Mouse (Mus musculus) liver, embryonic 15.5 days (tissue): ENCODE measurements around the gene Gltp. TPM values are rescaled to one million over a fixed set of nuclear protein-coding genes. Genes with fewer than 3 reads are reported as not detected.
A peak's percentile ranks its signal among the peaks of the same experiment; 100 is the strongest.

ENCODE experiments used
- ATAC-seq: fragments of 200-750 bp; cut with Nextera tagmentation; 2 replicates; pipeline ENCODE4 v1.8.0; 2017; ENCODE audit warnings: moderate number of reproducible peaks, mild to moderate bottlenecking, moderate library complexity; ENCODE audit not compliant: insufficient read depth
- H3K27ac ChIP-seq: fragments of 300-500 bp; sonication (generic); replicated peaks from 2 replicates; pipeline ENCODE4 v1.5.1; 2015; ENCODE audit warnings: mild to moderate bottlenecking, inconsistent platforms
- H3K27me3 ChIP-seq: fragments of 300-500 bp; sonication (generic); 2 replicates; pipeline ENCODE4 v1.6.1; 2015; ENCODE audit warnings: mild to moderate bottlenecking, inconsistent platforms
- H3K36me3 ChIP-seq: fragments of 300-500 bp; sonication (generic); replicated peaks from 2 replicates; pipeline ENCODE4 v1.6.1; 2015; ENCODE audit warnings: moderate library complexity, mild to moderate bottlenecking, inconsistent platforms
- H3K4me1 ChIP-seq: fragments of 300-500 bp; sonication (generic); replicated peaks from 2 replicates; pipeline ENCODE4 v1.6.1; 2015; ENCODE audit warnings: inconsistent platforms
- H3K4me2 ChIP-seq: fragments of 300-500 bp; sonication (generic); 2 replicates; pipeline ENCODE4 v1.6.1; 2015; ENCODE audit warnings: moderate library complexity, mild to moderate bottlenecking, inconsistent platforms
- H3K4me3 ChIP-seq: fragments of 300-500 bp; sonication (generic); replicated peaks from 2 replicates; pipeline ENCODE4 v1.5.1; 2015; ENCODE audit warnings: mild to moderate bottlenecking, inconsistent platforms
- H3K9ac ChIP-seq: fragments of 300-500 bp; sonication (generic); 2 replicates; pipeline ENCODE4 v1.6.1; 2015; ENCODE audit warnings: moderate library complexity, mild to moderate bottlenecking, inconsistent platforms
- H3K9me3 ChIP-seq: fragments of 300-500 bp; sonication (generic); replicated peaks from 2 replicates; pipeline ENCODE4 v1.6.1; 2016; ENCODE audit warnings: inconsistent platforms
- WGBS: fragments of 180-500 bp; shearing (Covaris S2); methylation state at CpG from one replicate; pipeline ENCODE4 v1.1.7; 2015; ENCODE audit warnings: mixed read lengths; ENCODE audit not compliant: insufficient replicate concordance; 5-methylcytosine and 5-hydroxymethylcytosine counted together
- polyA plus RNA-seq: library from polyadenylated mRNA; unstranded; fragments of >200 nt; fragmentation: Nextera tagmentation; extraction: Ambion mirVana; gene quantifications from 2 replicates; pipeline ENCODE4 v1.2.1, GENCODE M21; 2015

Gene Gltp
- polyA plus RNA-seq, 1 experiment from 2014 or later: 36.2 TPM

DNA sequence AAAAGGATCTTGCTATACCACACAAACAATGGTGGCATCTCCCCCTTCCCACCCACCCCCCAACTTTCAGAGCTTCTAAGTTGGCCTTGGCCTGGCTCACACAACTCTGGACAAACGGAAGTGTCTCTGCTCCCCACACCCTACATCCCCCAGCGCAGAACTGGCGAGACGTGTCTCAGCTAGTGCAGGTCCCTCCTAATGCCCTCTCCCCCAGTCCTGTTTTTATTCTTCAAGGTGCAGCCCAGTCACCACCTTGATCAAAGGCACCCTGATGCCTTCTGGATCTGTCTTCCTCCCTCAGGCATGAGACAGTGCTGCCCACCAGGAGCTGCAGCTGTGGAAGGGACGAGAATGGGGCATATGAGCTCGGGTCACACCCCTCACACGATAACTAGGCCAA, 34.5 kb downstream of the Gltp start:
- Histone ChIP-seq H3K36me3 (no peaks in the 10 kb centered on the region), H3K9me3 (no peaks in the 10 kb centered on the region), H3K27ac (no peak overlapping the region), H3K9ac (no peak overlapping the region), H3K4me2 (no peak overlapping the region), H3K27me3 (peaks cover 65% of the 10 kb centered on the region), H3K4me3 (no peak overlapping the region), H3K4me1 (0 out of 2 replicates have a peak, but pooled peaks cover 5% of the 10 kb centered on the region)
- WGBS: 63% methylated on average over 7 of the region's 7 CpGs
- no peak for ATAC-seq

DNA sequence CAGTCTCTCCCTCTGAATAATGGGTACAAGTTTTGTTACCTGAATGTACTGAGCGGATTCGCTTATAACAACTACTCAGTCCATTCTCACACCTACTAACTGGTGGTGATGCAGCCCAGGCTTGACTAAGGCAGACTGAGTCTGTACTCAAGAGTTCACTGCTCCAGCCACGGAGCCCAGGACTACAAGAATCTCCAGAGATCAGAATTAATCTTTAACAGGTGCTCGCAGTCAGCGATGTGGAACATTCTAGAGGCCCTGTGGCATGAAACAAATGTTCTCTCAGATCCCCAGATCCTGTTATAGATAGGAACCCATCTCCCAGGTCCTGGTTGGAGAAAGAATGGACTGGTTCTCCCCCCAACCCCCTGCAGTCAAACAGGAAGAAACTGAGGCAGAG, 35.1 kb downstream of the Gltp start:
- Histone ChIP-seq H3K27ac (no peak overlapping the region), H3K4me3 (no peak overlapping the region), H3K36me3 (no peaks in the 10 kb centered on the region), H3K4me1 (0 out of 2 replicates have a peak, but pooled peaks cover 5% of the 10 kb centered on the region), H3K27me3 (peaks cover 68% of the 10 kb centered on the region), H3K9ac (no peak overlapping the region), H3K9me3 (no peaks in the 10 kb centered on the region), H3K4me2 (no peak overlapping the region)
- WGBS: 73% methylated on average over 5 of the region's 5 CpGs
- no peak for ATAC-seq

DNA sequence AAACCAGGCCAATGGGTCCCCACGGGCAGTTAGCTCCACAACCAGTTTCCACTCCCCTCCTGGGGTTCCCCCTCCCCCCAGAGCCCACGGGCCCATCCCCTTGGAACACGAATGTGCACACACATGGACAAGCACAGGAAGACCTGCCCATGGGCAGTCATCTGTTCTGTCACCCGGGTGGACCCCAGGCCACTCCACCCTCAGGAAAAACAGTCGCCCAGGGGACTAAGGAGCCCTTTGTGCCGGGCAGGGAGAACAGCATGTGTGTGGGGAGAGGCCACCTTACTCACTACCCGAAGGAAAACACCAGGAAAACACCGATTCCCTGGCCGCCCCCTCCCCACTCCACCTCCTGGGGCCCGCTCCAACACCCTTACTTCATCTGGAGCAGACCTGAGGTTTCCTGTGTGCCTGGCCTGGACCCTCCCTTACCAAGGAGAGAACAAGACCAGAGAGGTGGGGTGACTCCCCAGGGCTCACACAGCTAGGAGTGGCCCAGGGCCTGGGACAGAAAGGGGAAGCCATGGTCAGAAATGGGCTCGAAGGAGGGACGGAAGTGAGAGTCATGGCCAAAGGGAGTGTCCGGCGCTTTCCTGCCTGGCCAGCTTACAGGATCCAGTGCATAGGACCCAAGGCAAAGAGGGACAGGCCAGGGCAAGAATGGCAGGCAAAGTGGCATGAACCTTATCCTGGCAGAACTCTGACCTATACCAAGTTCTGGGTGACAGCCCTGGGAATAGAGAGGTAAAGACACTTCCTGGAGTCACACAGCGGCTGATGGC, 36.9 kb downstream of the Gltp start:
- no peaks in the 10 kb centered on the region for H3K9me3 ChIP-seq
- peaks cover 16% of the 10 kb centered on the region for H3K4me1 ChIP-seq
- ATAC-seq: no peak
- H3K27ac ChIP-seq: no peak overlapping the region
- H3K4me2 ChIP-seq: no peak overlapping the region
- no peaks in the 10 kb centered on the region for H3K36me3 ChIP-seq
- no peak overlapping the region for H3K9ac ChIP-seq
- H3K4me3 ChIP-seq: no peak overlapping the region
- peaks cover 64% of the 10 kb centered on the region for H3K27me3 ChIP-seq
- 49% methylated on average over 15 of the region's 15 CpGs for WGBS

DNA sequence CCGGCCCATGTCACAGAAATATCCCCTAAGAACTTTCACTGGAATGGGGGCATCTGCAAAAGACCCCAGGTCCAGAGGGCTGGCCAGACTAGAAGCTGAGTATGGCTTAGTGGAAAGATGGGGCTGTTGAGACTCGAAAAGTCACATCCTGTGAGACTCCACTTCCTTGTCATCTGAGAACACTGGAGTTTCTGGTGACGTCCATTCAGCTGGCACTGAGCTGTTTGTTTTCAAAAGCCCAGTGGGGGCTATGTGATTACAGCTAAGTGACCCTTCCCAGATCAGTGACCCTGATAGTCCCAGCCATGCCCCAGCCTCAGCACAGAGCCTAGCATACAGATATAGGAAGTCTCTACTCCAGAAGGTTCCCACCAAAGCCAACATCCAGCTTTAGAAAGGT, 39.3 kb downstream of the Gltp start:
- H3K4me2 ChIP-seq: no peak overlapping the region
- no peak for ATAC-seq
- H3K27ac ChIP-seq: no peak overlapping the region
- H3K9me3 ChIP-seq: no peaks in the 10 kb centered on the region
- H3K9ac ChIP-seq: no peak overlapping the region
- no peaks in the 10 kb centered on the region for H3K36me3 ChIP-seq
- H3K4me3 ChIP-seq: no peak overlapping the region
- WGBS: 28% methylated on average over 3 of the region's 3 CpGs
- peaks cover 26% of the 10 kb centered on the region for H3K4me1 ChIP-seq
- H3K27me3 ChIP-seq: peaks cover 48% of the 10 kb centered on the region

DNA sequence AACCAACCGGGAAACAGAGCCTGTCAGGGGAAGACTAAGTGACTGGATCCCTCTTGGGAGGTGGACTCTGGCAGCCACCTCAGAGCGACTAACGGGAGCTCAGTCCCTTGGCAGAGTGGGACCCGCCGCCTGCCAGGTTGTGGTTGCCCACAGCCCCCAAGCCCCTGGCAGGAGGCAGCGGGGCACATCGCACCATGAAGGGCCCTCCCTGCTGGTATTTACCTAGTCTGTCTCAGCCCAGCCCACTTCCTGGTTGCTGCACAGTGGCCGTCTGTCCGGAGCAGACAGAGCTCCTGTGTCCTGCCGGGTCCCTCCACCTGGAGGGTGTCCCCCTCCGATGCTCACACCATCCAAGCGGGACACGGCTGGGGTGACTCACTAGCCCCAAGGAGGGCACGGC, 39.8 kb downstream of the Gltp start:
- H3K36me3 ChIP-seq: no peaks in the 10 kb centered on the region
- peaks cover 44% of the 10 kb centered on the region for H3K27me3 ChIP-seq
- no peak overlapping the region for H3K4me3 ChIP-seq
- 37% methylated on average over 14 of the region's 14 CpGs for WGBS
- H3K4me2 ChIP-seq: no peak overlapping the region
- H3K9me3 ChIP-seq: no peaks in the 10 kb centered on the region
- H3K27ac ChIP-seq: no peak overlapping the region
- no peak for ATAC-seq
- no peak overlapping the region for H3K9ac ChIP-seq
- peaks cover 26% of the 10 kb centered on the region for H3K4me1 ChIP-seq

DNA sequence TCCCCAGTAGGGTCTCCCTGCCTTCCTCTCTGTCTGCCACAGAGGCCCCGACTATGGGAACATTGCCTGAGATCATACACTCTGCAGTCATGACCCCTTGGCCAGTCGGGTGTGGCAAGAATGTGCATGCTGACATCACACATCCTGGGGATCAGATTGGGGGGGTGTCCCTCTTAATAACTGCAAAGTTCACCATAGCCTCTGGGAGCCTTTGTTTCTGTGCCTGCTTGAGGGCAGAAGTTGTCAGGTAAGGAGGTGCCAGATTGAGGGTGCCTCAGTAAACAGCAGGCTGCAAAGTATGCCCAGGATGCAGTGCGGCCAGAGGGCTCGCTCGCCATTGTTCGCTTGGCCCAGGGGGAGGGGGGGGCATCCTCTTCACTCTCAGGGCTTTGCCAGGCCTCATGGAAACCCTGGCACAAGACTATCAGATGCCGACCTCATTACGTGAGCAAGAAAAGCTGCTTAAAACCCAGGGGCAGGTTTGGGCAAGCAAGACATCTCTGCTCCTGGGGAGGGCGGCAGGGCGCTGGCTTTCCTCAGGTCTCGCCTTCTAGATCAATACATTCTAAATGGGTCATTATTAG, 42.0 kb downstream of the Gltp start:
- H3K36me3 ChIP-seq: no peaks in the 10 kb centered on the region
- ATAC-seq: no peak
- H3K27me3 ChIP-seq: peaks cover 30% of the 10 kb centered on the region
- H3K27ac ChIP-seq: no peak overlapping the region
- H3K4me2 ChIP-seq: no peak overlapping the region
- peaks cover 30% of the 10 kb centered on the region for H3K4me1 ChIP-seq
- WGBS: 70% methylated on average over 11 of the region's 11 CpGs
- no peak overlapping the region for H3K4me3 ChIP-seq
- no peaks in the 10 kb centered on the region for H3K9me3 ChIP-seq
- no peak overlapping the region for H3K9ac ChIP-seq

DNA sequence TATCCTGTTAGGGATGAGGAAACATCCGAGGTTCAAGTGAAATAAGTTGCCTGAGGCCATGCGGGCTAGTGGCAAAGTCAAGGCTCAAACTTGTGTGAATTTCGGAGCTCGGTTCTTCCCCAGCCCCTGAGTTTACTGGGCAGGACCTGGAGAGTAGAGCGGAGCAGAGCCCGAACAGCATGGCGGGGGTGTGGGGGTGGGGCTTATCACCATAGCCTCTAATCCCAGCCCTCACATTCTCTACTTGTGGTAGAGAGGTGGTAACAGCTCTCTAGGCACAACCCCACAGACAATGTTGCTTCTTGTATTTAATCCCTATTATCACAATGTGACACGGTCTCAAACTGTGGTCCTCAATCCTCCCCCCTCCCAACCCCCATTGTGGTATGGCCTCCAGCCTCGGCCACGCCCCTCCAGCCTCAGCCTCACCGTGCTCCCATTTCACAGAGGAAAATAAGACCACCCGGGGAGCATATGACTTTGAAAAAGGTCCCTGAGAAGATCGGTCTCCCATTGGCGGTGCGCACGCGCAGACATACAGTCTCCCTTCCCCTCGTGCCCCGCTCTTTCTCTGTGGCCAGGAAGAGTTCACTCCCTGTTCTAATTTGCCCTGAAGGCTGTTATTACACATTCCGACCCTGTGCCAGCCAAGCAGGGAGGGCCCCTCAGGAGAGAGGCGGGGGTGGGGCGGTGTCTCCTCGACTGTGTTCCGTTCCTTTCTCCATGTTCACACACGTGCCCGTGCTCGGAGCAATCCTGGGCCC, 43.4 kb downstream of the Gltp start:
- H3K36me3 ChIP-seq: no peaks in the 10 kb centered on the region
- WGBS: 4% methylated on average over 27 of the region's 27 CpGs
- no peak overlapping the region for H3K27ac ChIP-seq

DNA sequence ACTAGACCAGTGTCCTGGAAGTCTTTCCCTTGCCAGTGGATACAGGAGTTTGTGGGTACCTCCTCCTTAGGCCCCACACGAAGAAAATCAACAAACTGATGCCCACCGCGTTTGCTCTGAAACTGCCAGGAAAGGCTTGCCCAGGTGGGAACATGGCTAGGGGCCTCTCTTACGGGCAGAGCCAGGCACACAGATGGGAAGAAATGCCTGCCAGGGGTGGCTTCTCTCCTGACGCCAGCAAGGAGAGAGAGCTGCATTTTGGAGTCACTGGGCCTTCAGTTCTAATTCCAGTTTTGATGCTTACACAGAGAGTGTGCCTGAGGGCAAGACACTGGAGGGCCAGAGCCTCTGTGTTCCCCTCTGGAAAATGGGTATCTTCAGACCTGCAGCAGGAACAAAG, 44.9 kb downstream of the Gltp start:
- no peak for ATAC-seq
- no peaks in the 10 kb centered on the region for H3K36me3 ChIP-seq
- no peaks in the 10 kb centered on the region for H3K9me3 ChIP-seq
- no peak overlapping the region for H3K4me2 ChIP-seq
- 69% methylated on average over 5 of the region's 5 CpGs for WGBS
- no peak overlapping the region for H3K4me3 ChIP-seq
- peaks cover 37% of the 10 kb centered on the region for H3K27me3 ChIP-seq
- H3K27ac ChIP-seq: no peak overlapping the region
- H3K4me1 ChIP-seq: peaks cover 30% of the 10 kb centered on the region
- H3K9ac ChIP-seq: no peak overlapping the region

More for the DNA sequence above, 43.4 kb downstream of the Gltp start:
- no peaks in the 10 kb centered on the region for H3K9me3 ChIP-seq
- peaks cover 30% of the 10 kb centered on the region for H3K4me1 ChIP-seq
- peaks cover 35% of the 10 kb centered on the region for H3K27me3 ChIP-seq
- peak; percentile 65 for ATAC-seq
- peak overlapping the region; percentile 28 for H3K4me3 ChIP-seq
- no peak overlapping the region; the same call in 1 of the 2 replicates for H3K9ac ChIP-seq
- peak overlapping the region; percentile 61 for H3K4me2 ChIP-seq

DNA sequence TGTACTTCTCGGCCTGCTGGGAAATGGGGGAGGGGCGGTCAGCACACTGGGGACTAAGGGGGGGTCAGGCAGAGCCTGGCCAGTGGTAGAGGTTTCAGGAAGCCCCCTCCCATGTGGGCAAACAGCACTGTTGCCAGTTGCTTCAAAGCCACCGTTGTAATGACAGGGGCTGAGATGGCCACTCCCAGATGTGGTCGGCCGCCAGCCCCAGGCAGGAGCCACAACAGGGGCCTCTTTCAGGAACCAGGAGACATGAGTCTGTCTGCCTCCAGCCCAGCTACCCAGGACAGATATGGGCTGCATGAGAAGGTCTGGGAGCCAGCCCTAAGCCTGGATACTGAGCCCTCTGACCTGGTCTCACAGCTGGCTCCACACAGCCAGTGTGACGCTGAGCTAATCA, 45.9 kb downstream of the Gltp start:
- H3K9ac ChIP-seq: no peak overlapping the region
- peaks cover 22% of the 10 kb centered on the region for H3K4me1 ChIP-seq
- H3K36me3 ChIP-seq: no peaks in the 10 kb centered on the region
- WGBS: 5% methylated on average over 6 of the region's 6 CpGs
- H3K27ac ChIP-seq: no peak overlapping the region
- H3K9me3 ChIP-seq: no peaks in the 10 kb centered on the region
- H3K4me2 ChIP-seq: no peak overlapping the region
- ATAC-seq: no peak
- peaks cover 31% of the 10 kb centered on the region for H3K27me3 ChIP-seq
- no peak overlapping the region for H3K4me3 ChIP-seq

DNA sequence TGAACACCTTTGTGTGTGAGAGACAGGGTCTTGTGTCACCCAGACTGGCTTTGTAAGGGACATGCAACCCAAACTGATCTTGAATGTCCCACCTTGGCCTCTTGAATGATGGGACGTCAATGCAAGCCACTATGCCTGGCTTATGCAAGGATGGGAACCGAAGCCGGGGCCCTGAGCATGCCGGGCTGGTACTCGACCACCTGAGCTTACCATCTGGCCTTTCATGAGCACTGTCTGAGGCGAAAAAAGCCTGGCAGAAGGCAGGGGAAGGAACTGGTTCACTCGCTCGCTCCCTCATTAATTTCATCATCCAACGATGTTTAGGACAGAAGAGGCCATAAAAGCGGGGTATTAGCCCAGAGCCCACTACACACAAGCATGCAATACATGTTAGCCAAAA, 50.0 kb downstream of the Gltp start:
- H3K9me3 ChIP-seq: no peaks in the 10 kb centered on the region
- H3K27me3 ChIP-seq: peaks cover 36% of the 10 kb centered on the region
- H3K9ac ChIP-seq: no peak overlapping the region
- H3K4me1 ChIP-seq: peaks cover 13% of the 10 kb centered on the region
- ATAC-seq: no peak
- no peak overlapping the region for H3K4me2 ChIP-seq
- no peaks in the 10 kb centered on the region for H3K36me3 ChIP-seq
- 65% methylated on average over 10 of the region's 10 CpGs for WGBS
- no peak overlapping the region for H3K4me3 ChIP-seq
- no peak overlapping the region for H3K27ac ChIP-seq

DNA sequence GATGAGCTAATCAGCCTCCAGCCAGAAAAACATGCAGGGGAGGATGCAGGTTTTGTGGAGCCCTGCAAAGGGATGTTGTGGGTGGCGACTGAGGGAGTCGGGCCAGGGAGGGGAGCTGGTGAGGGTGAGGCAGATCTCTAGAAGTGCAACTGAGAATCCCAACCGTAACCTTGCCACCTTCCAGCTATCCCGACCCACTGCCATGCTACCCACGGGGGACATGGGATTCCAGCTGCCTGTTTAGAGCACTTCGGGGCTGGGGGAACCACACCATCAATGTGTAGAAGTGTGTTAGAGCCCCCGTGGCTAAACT, 51.2 kb downstream of the Gltp start:
- H3K9ac ChIP-seq: no peak overlapping the region
- H3K4me3 ChIP-seq: no peak overlapping the region
- H3K4me2 ChIP-seq: no peak overlapping the region
- WGBS: 23% methylated on average over 7 of the region's 7 CpGs
- 0 out of 2 replicates have a peak, but pooled peaks have one; percentile 22 for ATAC-seq
- H3K9me3 ChIP-seq: no peaks in the 10 kb centered on the region
- H3K4me1 ChIP-seq: peaks cover 8% of the 10 kb centered on the region
- H3K36me3 ChIP-seq: no peaks in the 10 kb centered on the region
- no peak overlapping the region for H3K27ac ChIP-seq
- H3K27me3 ChIP-seq: peaks cover 36% of the 10 kb centered on the region
